Mouse (Mus musculus): ENCODE results near the gene Ccdc183.

DNA sequence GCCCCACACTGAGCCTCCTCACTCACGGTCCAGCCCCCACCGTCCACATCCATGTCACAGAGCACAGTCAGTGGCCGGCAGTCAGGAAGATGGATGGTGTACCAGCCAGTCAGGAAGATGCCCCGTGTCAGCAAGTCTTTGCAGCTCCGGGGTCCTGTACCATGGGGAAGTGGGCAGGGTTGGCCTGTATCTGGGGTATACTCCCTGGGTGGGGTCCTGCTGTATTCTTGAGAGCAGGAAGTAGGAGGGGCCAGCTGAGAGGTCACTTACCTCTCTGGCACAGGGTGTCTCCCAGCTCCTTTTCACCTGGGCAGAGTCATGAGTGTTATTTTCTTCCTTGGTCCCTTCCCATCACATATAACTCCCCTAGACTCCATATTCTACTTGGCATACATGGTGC lies 8.5 kb upstream of the Ccdc183 start:
- no peak for TF ChIP-seq EP300 (IDR thresholded peaks at IDR 0.05; ENCODE audit: low read depth)
- TF ChIP-seq CTCF (IDR thresholded peaks at IDR 0.05; ENCODE audit: low read depth), result no peak
